Mouse (Mus musculus): ENCODE data around the gene Apoa2.

DNA sequence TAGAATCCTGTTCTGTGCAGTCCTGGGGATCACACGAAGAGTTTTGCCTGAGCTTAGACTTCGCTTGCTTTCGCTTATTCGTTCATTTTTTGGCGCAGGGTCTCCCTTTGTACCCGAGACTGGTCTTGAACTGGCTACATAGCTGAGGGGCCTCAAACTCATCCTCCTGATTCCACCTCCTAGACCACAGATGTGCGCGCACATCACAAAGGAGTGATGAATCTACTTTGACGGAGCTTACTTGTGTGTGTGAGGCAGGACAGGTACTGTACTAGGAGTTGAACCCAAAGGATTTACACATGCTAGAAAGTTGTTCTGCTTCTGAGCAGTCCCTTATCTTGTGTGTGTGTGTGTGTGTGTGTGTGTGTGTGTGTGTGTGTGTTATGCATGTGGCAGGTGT is 34.0 kb upstream of the Apoa2 start:
- no peak for TF ChIP-seq CTCF (IDR thresholded peaks at IDR 0.05; ENCODE audit: control insufficient read depth, insufficient read depth, insufficient replicate concordance, low read depth, low read length)
- TF ChIP-seq POLR2A (IDR thresholded peaks at IDR 0.05; ENCODE audit: control insufficient read depth, low read depth, low read length), result no peak
